Mouse (Mus musculus): ENCODE data around the gene 1300017J02Rik.
A peak's percentile ranks its signal among the peaks of the same experiment; 100 is the strongest.

Gene 1300017J02Rik

GRCm38 (mm10) chr9:103212654-103213420, 92.0 kb downstream of the 1300017J02Rik start:
- DNase-seq (ENCODE audit: low read depth), result peak; percentile 56

DNA sequence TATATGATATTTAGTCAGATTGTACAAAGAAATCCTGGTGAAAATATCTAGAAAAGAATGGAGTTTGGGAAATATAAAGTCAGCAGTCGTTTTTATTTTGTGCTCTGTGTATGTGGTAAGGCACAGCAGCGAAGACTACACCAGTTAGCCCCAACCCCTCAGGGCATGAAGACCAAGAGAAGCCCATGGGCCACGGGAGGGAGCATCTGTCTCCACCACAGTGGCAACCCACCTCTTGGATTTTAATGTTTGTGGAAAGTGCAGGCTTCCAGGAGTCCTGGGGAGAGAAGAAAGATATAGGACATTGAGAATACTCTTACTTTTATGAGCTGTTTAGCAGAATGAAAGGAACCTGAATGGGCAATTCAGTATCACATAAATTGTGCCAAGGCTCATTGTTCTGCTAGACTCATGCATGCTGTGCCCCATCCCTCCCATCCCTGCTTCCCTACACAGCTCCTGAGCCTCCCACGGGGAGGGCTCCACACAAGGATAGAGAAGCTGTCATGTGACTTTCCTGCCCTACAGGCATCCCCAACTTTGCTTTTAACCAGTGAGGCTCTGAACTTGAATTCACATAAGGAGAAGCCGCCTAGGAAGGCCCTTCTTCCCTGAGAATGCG, 96.0 kb downstream of the 1300017J02Rik start:
- DNase-seq (ENCODE audit: low read depth), result no peak

GRCm38 (mm10) chr9:103207846-103208245, 97.0 kb downstream of the 1300017J02Rik start:
- DNase-seq (ENCODE audit: low read depth), result peak; percentile 93

GRCm38 (mm10) chr9:103205786-103206185, 99.1 kb downstream of the 1300017J02Rik start:
- no peak for DNase-seq (ENCODE audit: low read depth)

DNA sequence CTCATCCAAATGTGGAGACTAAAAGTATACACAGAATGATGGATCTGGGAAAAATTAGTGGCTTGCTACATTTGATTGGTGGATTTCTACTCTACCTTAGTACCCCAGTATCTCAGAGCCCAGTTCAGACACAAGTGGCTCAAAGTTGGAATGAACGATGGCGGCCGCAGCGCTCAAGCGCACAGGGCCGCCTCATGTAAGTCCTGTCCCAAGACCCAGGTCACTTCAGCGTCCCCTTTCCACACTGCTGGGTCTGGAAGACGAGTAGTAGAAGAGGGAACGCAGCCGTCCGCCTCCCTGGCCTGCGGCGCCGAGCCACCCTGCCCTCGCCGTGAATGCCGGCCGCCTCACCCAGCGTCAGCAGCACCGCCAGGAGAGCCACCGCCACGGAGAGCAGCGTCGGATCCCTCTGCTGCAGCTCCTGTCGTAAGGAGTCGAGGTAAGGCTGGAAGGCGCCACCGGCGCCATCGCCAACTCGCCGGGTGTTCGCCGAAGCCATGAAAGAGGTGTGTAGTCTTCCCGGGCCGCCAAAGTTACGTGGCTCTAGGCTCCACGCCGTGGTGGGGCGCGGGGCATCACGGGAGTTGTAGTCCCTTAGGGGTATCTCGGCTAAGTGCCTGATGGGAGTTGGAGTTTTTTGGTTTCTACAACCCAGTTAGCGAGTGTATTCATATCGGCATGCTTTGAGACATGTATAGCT, 103.2 kb downstream of the 1300017J02Rik start, which contains the start of gene Srprb:
Gene Srprb, minus strand, starts transcription at position 577 of the 700 bp plus-strand sequence.
- peak; percentile 95 for DNase-seq (ENCODE audit: low read depth)
